Mouse (Mus musculus): ENCODE measurements around the gene Tulp2. TPM values are rescaled to one million over a fixed set of nuclear protein-coding genes. Genes with fewer than 3 reads are reported as not detected.

The Tulp2 gene
- total and polyA plus RNA-seq, 3 experiments, result 1.1 to 1.2 TPM; not detected in 1

DNA sequence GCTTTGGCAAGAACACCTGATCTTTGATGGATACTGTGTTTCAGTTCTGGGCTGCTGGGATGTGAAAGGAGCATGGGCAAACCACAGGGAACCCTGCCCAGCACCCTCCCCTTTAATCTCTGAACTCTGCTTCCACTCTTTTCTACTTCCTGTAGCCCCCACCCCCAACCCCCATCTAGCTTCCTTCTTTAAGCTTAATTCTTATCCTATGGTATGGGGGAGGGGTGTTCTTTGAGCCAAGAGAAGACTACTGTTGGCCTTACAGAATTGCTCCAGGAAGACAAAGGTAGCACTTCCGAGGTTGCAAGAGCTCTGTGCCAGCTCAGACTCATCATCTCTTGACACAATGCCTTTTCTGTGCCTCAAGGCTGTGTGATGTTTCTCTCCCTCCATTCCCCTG, 90.3 kb downstream of the Tulp2 start (continued):
- TF ChIP-seq UBTF (IDR thresholded peaks at IDR 0.05; ENCODE audit: borderline replicate concordance, insufficient read depth, low read depth, low read length), result no peak

Other genes starting within 250 kb of the Tulp2 start
Only the 30 nearest of the 36 such genes appear.
- not detected in 2 replicates for gene Slc6a21, start 204.4 kb upstream of the Tulp2 start, total RNA-seq (2012; rRNA removed)
- gene Slc6a21, start 204.4 kb upstream of the Tulp2 start, polyA plus RNA-seq (2012; ENCODE audit: insufficient read depth in 1 of 2, insufficient read length in 2 of 2, low read depth in 1 of 2, low replicate concordance in 2 of 2, missing spikeins in 1 of 2), result not detected
- 4.5 and 4.8 TPM in 2 replicates for gene Trpm4, start 148.1 kb upstream of the Tulp2 start, total RNA-seq (2012; rRNA removed)
- gene Trpm4, start 148.1 kb upstream of the Tulp2 start, polyA plus RNA-seq (2012; ENCODE audit: insufficient read depth in 1 of 2, insufficient read length in 2 of 2, low read depth in 1 of 2, low replicate concordance in 2 of 2, missing spikeins in 1 of 2), result 1 to 10 TPM in 1 of 2 experiments, not detected in 1; 6.9 TPM
- not detected in 2 replicates for gene Hrc, start 146.6 kb upstream of the Tulp2 start, total RNA-seq (2012; rRNA removed)
- gene Hrc, start 146.6 kb upstream of the Tulp2 start, polyA plus RNA-seq (2012; ENCODE audit: insufficient read depth in 1 of 2, insufficient read length in 2 of 2, low read depth in 1 of 2, low replicate concordance in 2 of 2, missing spikeins in 1 of 2), result under 1 TPM in 1 of 2 experiments, not detected in 1; 0.22 TPM
- gene Ppfia3, start 114.9 kb upstream of the Tulp2 start, total RNA-seq (2012; rRNA removed), result 3.0 and 3.4 TPM in 2 replicates
- 1 to 10 TPM in 1 of 2 experiments, not detected in 1; 5.9 TPM for gene Ppfia3, start 114.9 kb upstream of the Tulp2 start, polyA plus RNA-seq (2012; ENCODE audit: insufficient read depth in 1 of 2, insufficient read length in 2 of 2, low read depth in 1 of 2, low replicate concordance in 2 of 2, missing spikeins in 1 of 2)
- gene Lin7b, start 111.3 kb upstream of the Tulp2 start, total RNA-seq (2012; rRNA removed), result 1.3 and 1.4 TPM in 2 replicates
- gene Lin7b, start 111.3 kb upstream of the Tulp2 start, polyA plus RNA-seq (2012; ENCODE audit: insufficient read depth in 1 of 2, insufficient read length in 2 of 2, low read depth in 1 of 2, low replicate concordance in 2 of 2, missing spikeins in 1 of 2), result 1 to 10 TPM in 1 of 2 experiments, not detected in 1; 3.8 TPM
- 260 and 272 TPM in 2 replicates for gene Snrnp70, start 86.1 kb upstream of the Tulp2 start, total RNA-seq (2012; rRNA removed)
- 1,000 to 10,000 TPM in 1 of 2 experiments, 100 to 1,000 TPM in 1; 588 to 1,478 TPM for gene Snrnp70, start 86.1 kb upstream of the Tulp2 start, polyA plus RNA-seq (2012; ENCODE audit: insufficient read depth in 1 of 2, insufficient read length in 2 of 2, low read depth in 1 of 2, low replicate concordance in 2 of 2, missing spikeins in 1 of 2)
- 0.07 TPM in 1 of 2 replicates, not detected in the other for gene Kcna7, start 76.2 kb upstream of the Tulp2 start, total RNA-seq (2012; rRNA removed)
- gene Kcna7, start 76.2 kb upstream of the Tulp2 start, polyA plus RNA-seq (2012; ENCODE audit: insufficient read depth in 1 of 2, insufficient read length in 2 of 2, low read depth in 1 of 2, low replicate concordance in 2 of 2, missing spikeins in 1 of 2), result under 1 TPM in 1 of 2 experiments, not detected in 1; 0.06 TPM
- gene Ntf5, start 68.2 kb upstream of the Tulp2 start, total RNA-seq (2012; rRNA removed), result 0.54 and 0.92 TPM in 2 replicates
- 1 to 10 TPM in 1 of 2 experiments, not detected in 1; 1.9 TPM for gene Ntf5, start 68.2 kb upstream of the Tulp2 start, polyA plus RNA-seq (2012; ENCODE audit: insufficient read depth in 1 of 2, insufficient read length in 2 of 2, low read depth in 1 of 2, low replicate concordance in 2 of 2, missing spikeins in 1 of 2)
- 0.19 TPM in 1 of 2 replicates, not detected in the other for gene Lhb, start 61.1 kb upstream of the Tulp2 start, total RNA-seq (2012; rRNA removed)
- under 1 TPM in 1 of 2 experiments, not detected in 1; 0.28 TPM for gene Lhb, start 61.1 kb upstream of the Tulp2 start, polyA plus RNA-seq (2012; ENCODE audit: insufficient read depth in 1 of 2, insufficient read length in 2 of 2, low read depth in 1 of 2, low replicate concordance in 2 of 2, missing spikeins in 1 of 2)
- gene Gys1, start 47.0 kb upstream of the Tulp2 start, total RNA-seq (2012; rRNA removed), result 12.8 and 15.0 TPM in 2 replicates
- gene Gys1, start 47.0 kb upstream of the Tulp2 start, polyA plus RNA-seq (2012; ENCODE audit: insufficient read depth in 1 of 2, insufficient read length in 2 of 2, low read depth in 1 of 2, low replicate concordance in 2 of 2, missing spikeins in 1 of 2), result 10 to 100 TPM in 1 of 2 experiments, not detected in 1; 46.9 TPM
- gene Ruvbl2, start 43.8 kb upstream of the Tulp2 start, total RNA-seq (2012; rRNA removed), result 434 and 469 TPM in 2 replicates
- gene Ruvbl2, start 43.8 kb upstream of the Tulp2 start, polyA plus RNA-seq (2012; ENCODE audit: insufficient read depth in 1 of 2, insufficient read length in 2 of 2, low read depth in 1 of 2, low replicate concordance in 2 of 2, missing spikeins in 1 of 2), result 100 to 1,000 TPM in 1 of 2 experiments, not detected in 1; 758 TPM
- 1,416 and 1,470 TPM in 2 replicates for gene Ftl1, start 22.0 kb upstream of the Tulp2 start, total RNA-seq (2012; rRNA removed)
- 1,000 to 10,000 TPM in 1 of 2 experiments, not detected in 1; 2,290 TPM for gene Ftl1, start 22.0 kb upstream of the Tulp2 start, polyA plus RNA-seq (2012; ENCODE audit: insufficient read depth in 1 of 2, insufficient read length in 2 of 2, low read depth in 1 of 2, low replicate concordance in 2 of 2, missing spikeins in 1 of 2)
- 105 and 130 TPM in 2 replicates for gene Bax, start 15.0 kb upstream of the Tulp2 start, total RNA-seq (2012; rRNA removed)
- gene Bax, start 15.0 kb upstream of the Tulp2 start, polyA plus RNA-seq (2012; ENCODE audit: insufficient read depth in 1 of 2, insufficient read length in 2 of 2, low read depth in 1 of 2, low replicate concordance in 2 of 2, missing spikeins in 1 of 2), result 100 to 1,000 TPM; 205 to 778 TPM
- gene Gm45808, start 4.9 kb downstream of the Tulp2 start, total RNA-seq (2012; rRNA removed), result not detected in 2 replicates
- gene Gm45808, start 4.9 kb downstream of the Tulp2 start, polyA plus RNA-seq (2012; ENCODE audit: insufficient read depth in 1 of 2, insufficient read length in 2 of 2, low read depth in 1 of 2, low replicate concordance in 2 of 2, missing spikeins in 1 of 2), result not detected
- gene Dhdh, start 6.9 kb downstream of the Tulp2 start, total RNA-seq (2012; rRNA removed), result 0.08 and 0.10 TPM in 2 replicates
- 1 to 10 TPM in 1 of 2 experiments, not detected in 1; 1.6 TPM for gene Dhdh, start 6.9 kb downstream of the Tulp2 start, polyA plus RNA-seq (2012; ENCODE audit: insufficient read depth in 1 of 2, insufficient read length in 2 of 2, low read depth in 1 of 2, low replicate concordance in 2 of 2, missing spikeins in 1 of 2)
- gene Nucb1, start 28.5 kb downstream of the Tulp2 start, total RNA-seq (2012; rRNA removed), result 196 and 224 TPM in 2 replicates
- gene Nucb1, start 28.5 kb downstream of the Tulp2 start, polyA plus RNA-seq (2012; ENCODE audit: insufficient read depth in 1 of 2, insufficient read length in 2 of 2, low read depth in 1 of 2, low replicate concordance in 2 of 2, missing spikeins in 1 of 2), result 100 to 1,000 TPM in 1 of 2 experiments, 10 to 100 TPM in 1; 92.3 to 343 TPM
- gene Ppp1r15a, start 44.4 kb downstream of the Tulp2 start, total RNA-seq (2012; rRNA removed), result 27.0 and 27.2 TPM in 2 replicates
- gene Ppp1r15a, start 44.4 kb downstream of the Tulp2 start, polyA plus RNA-seq (2012; ENCODE audit: insufficient read depth in 1 of 2, insufficient read length in 2 of 2, low read depth in 1 of 2, low replicate concordance in 2 of 2, missing spikeins in 1 of 2), result 10 to 100 TPM in 1 of 2 experiments, not detected in 1; 78.0 TPM
- 0.12 and 0.36 TPM in 2 replicates for gene Plekha4, start 44.5 kb downstream of the Tulp2 start, total RNA-seq (2012; rRNA removed)
- under 1 TPM in 1 of 2 experiments, not detected in 1; 0.65 TPM for gene Plekha4, start 44.5 kb downstream of the Tulp2 start, polyA plus RNA-seq (2012; ENCODE audit: insufficient read depth in 1 of 2, insufficient read length in 2 of 2, low read depth in 1 of 2, low replicate concordance in 2 of 2, missing spikeins in 1 of 2)
- 1.8 and 2.0 TPM in 2 replicates for gene Hsd17b14, start 73.0 kb downstream of the Tulp2 start, total RNA-seq (2012; rRNA removed)
- gene Hsd17b14, start 73.0 kb downstream of the Tulp2 start, polyA plus RNA-seq (2012; ENCODE audit: insufficient read depth in 1 of 2, insufficient read length in 2 of 2, low read depth in 1 of 2, low replicate concordance in 2 of 2, missing spikeins in 1 of 2), result 1 to 10 TPM in 1 of 2 experiments, not detected in 1; 9.3 TPM
- 47.4 and 49.4 TPM in 2 replicates for gene Bcat2, start 88.3 kb downstream of the Tulp2 start, total RNA-seq (2012; rRNA removed)
- gene Bcat2, start 88.3 kb downstream of the Tulp2 start, polyA plus RNA-seq (2012; ENCODE audit: insufficient read depth in 1 of 2, insufficient read length in 2 of 2, low read depth in 1 of 2, low replicate concordance in 2 of 2, missing spikeins in 1 of 2), result 100 to 1,000 TPM in 1 of 2 experiments, not detected in 1; 140 TPM
- not detected in 2 replicates for gene Fgf21, start 133.6 kb downstream of the Tulp2 start, total RNA-seq (2012; rRNA removed)
- not detected for gene Fgf21, start 133.6 kb downstream of the Tulp2 start, polyA plus RNA-seq (2012; ENCODE audit: insufficient read depth in 1 of 2, insufficient read length in 2 of 2, low read depth in 1 of 2, low replicate concordance in 2 of 2, missing spikeins in 1 of 2)
- 0.07 TPM in 1 of 2 replicates, not detected in the other for gene Fut1, start 135.4 kb downstream of the Tulp2 start, total RNA-seq (2012; rRNA removed)
- gene Fut1, start 135.4 kb downstream of the Tulp2 start, polyA plus RNA-seq (2012; ENCODE audit: insufficient read depth in 1 of 2, insufficient read length in 2 of 2, low read depth in 1 of 2, low replicate concordance in 2 of 2, missing spikeins in 1 of 2), result under 1 TPM in 1 of 2 experiments, not detected in 1; 0.04 TPM
- not detected in 2 replicates for gene Izumo1, start 139.9 kb downstream of the Tulp2 start, total RNA-seq (2012; rRNA removed)
- gene Izumo1, start 139.9 kb downstream of the Tulp2 start, polyA plus RNA-seq (2012; ENCODE audit: insufficient read depth in 1 of 2, insufficient read length in 2 of 2, low read depth in 1 of 2, low replicate concordance in 2 of 2, missing spikeins in 1 of 2), result under 1 TPM in 1 of 2 experiments, not detected in 1; 0.04 TPM
- 1.1 TPM in 2 replicates for gene Rasip1, start 145.6 kb downstream of the Tulp2 start, total RNA-seq (2012; rRNA removed)
- under 1 TPM in 1 of 2 experiments, not detected in 1; 0.65 TPM for gene Rasip1, start 145.6 kb downstream of the Tulp2 start, polyA plus RNA-seq (2012; ENCODE audit: insufficient read depth in 1 of 2, insufficient read length in 2 of 2, low read depth in 1 of 2, low replicate concordance in 2 of 2, missing spikeins in 1 of 2)
- not detected in 2 replicates for gene Mamstr, start 158.1 kb downstream of the Tulp2 start, total RNA-seq (2012; rRNA removed)
- not detected for gene Mamstr, start 158.1 kb downstream of the Tulp2 start, polyA plus RNA-seq (2012; ENCODE audit: insufficient read depth in 1 of 2, insufficient read length in 2 of 2, low read depth in 1 of 2, low replicate concordance in 2 of 2, missing spikeins in 1 of 2)
- gene Fut2, start 184.5 kb downstream of the Tulp2 start, total RNA-seq (2012; rRNA removed), result not detected in 2 replicates
- not detected for gene Fut2, start 184.5 kb downstream of the Tulp2 start, polyA plus RNA-seq (2012; ENCODE audit: insufficient read depth in 1 of 2, insufficient read length in 2 of 2, low read depth in 1 of 2, low replicate concordance in 2 of 2, missing spikeins in 1 of 2)
- gene Ntn5, start 202.1 kb downstream of the Tulp2 start, total RNA-seq (2012; rRNA removed), result not detected in 2 replicates
- under 1 TPM in 1 of 2 experiments, not detected in 1; 0.13 TPM for gene Ntn5, start 202.1 kb downstream of the Tulp2 start, polyA plus RNA-seq (2012; ENCODE audit: insufficient read depth in 1 of 2, insufficient read length in 2 of 2, low read depth in 1 of 2, low replicate concordance in 2 of 2, missing spikeins in 1 of 2)
- gene Sec1, start 212.5 kb downstream of the Tulp2 start, total RNA-seq (2012; rRNA removed), result not detected in 2 replicates
- gene Sec1, start 212.5 kb downstream of the Tulp2 start, polyA plus RNA-seq (2012; ENCODE audit: insufficient read depth in 1 of 2, insufficient read length in 2 of 2, low read depth in 1 of 2, low replicate concordance in 2 of 2, missing spikeins in 1 of 2), result not detected
- gene Car11, start 218.0 kb downstream of the Tulp2 start, total RNA-seq (2012; rRNA removed), result 0.29 and 0.77 TPM in 2 replicates
- gene Car11, start 218.0 kb downstream of the Tulp2 start, polyA plus RNA-seq (2012; ENCODE audit: insufficient read depth in 1 of 2, insufficient read length in 2 of 2, low read depth in 1 of 2, low replicate concordance in 2 of 2, missing spikeins in 1 of 2), result 1 to 10 TPM in 1 of 2 experiments, not detected in 1; 1.5 TPM
- 21.1 and 24.4 TPM in 2 replicates for gene Dbp, start 223.2 kb downstream of the Tulp2 start, total RNA-seq (2012; rRNA removed)
- 10 to 100 TPM in 1 of 2 experiments, not detected in 1; 22.5 TPM for gene Dbp, start 223.2 kb downstream of the Tulp2 start, polyA plus RNA-seq (2012; ENCODE audit: insufficient read depth in 1 of 2, insufficient read length in 2 of 2, low read depth in 1 of 2, low replicate concordance in 2 of 2, missing spikeins in 1 of 2)

Data from MEL (cell line).